Mouse (Mus musculus) gastrocnemius, postnatal 36 days (tissue): ENCODE measurements around the gene Cyp4f37. TPM values are rescaled to one million over a fixed set of nuclear protein-coding genes. Genes with fewer than 3 reads are reported as not detected.

Experiments used
- DNase-seq, 2 experiments: peaks; one replicate each; pipeline ENCODE4 v3.0.0; 2022
- intact Hi-C: fragments of 180-260 bp; cut with DNase I; formaldehyde crosslinking; loops from one replicate; pipeline ENCODE4 v1.15.1; 2025
- total RNA-seq, 2 experiments: library from RNA; stranded (reverse); gene quantifications; 2 replicates each; pipeline ENCODE4 v1.2.3; 2021

Gene Cyp4f37
- total RNA-seq, 2 experiments from 2014 or later = not detected

DNA sequence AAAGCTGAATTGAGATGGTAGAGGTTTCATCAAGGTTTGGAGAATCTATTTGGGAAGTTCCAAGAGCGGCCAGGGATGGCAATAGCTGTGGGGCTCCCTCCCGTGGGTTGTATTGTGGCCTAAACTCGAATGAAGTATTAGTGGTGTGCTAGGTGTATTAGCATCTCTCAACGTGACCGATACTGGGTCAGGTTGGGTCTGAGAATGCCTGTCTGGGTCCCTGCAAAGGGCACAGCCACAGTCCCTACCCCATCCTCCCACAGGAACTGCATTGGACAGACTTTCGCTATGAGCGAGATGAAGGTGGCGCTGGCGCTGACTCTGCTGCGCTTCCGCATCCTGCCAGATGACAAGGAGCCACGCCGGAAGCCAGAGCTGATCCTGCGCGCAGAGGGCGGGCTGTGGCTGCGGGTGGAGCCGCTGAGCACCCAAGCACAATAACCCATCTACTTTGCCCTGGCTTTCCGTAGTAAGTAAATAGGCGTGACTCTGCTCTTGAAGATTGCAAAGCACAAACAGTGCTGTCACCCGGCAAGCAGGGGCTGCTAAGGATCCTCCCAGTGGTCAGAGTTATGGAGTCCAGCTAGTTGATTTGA lies 55.0 kb downstream of the Cyp4f37 start:
- no peak for DNase-seq
- intact Hi-C loops = no loop called here

DNA sequence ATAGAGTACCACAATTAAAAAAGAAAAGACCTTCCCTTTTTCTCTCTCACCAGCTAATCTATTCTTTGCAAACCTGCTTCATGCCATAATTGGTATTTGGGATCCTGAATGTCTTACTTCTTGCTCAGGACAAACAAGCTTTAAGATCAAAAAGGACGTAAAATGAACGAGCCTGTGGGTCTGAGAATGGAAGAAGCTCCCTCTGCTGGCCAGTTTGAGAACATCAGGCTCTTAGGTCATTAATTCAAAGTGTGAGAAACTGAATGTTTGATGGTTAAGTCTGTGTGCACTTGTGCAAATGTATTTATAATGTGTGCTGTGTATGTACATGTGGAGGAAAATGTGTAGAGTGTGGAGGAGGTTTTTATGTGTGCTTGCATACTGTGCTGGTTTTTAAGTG lies 59.3 kb downstream of the Cyp4f37 start:
- intact Hi-C loops = loop anchor here (5.0 kb wide), 1 partner anchor 128 kb away; no protein-coding TSS in a partner anchor
- DNase-seq = no peak

DNA sequence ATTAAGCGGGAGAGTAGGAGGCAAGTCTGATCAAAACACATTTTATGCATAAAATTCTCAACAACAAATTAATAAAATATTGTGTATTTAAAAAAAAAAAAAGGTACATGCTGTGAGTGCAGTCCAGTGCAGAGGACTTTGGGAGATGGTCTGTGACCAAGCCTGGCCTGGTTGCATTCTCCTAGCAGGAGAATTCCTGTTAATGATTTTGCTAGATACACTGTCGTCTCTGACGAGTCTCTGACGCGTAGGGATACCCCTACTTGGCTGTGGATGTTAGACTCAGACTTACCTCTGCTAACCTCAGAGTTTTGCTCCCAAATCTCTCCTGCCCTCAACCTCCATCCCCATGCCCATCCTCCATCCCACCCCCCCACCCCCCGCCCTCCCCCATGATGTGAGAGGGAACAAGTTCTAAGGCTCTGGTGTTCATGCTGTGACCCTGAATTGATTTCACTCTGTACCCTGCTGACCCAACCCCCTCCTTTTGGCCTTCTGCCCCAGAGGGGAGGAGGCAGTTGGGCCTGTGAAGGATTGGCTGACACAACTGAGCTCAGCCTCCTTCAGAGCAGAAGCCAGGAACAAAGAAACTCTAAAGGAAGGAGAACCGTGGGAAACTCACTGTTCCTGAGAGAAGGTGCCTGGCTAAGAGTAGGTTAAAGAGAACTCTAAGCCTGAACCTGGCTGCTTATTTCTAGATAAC lies 64.1 kb downstream of the Cyp4f37 start, which contains the start of gene Cyp4f15:
Cyp4f15 (plus strand) TSS at position 580 of the 703 bp plus-strand sequence.
- no peak for DNase-seq
- intact Hi-C loops = no loop called here

Other genes with a start within 250 kb of the Cyp4f37 start
- gene Wiz, start 231.9 kb upstream of the Cyp4f37 start, total RNA-seq = 10 to 100 TPM; 11.2 to 11.6 TPM
- gene Rasal3, start 217.7 kb upstream of the Cyp4f37 start, total RNA-seq = 1 to 10 TPM in 1 of 2 experiments, under 1 TPM in 1; 0.76 to 2.0 TPM
- gene Pglyrp2, start 197.1 kb upstream of the Cyp4f37 start, total RNA-seq = under 1 TPM in 1 of 2 experiments, not detected in 1; 0.08 TPM
- 1 to 10 TPM in 1 of 2 experiments, under 1 TPM in 1; 0.72 to 1.5 TPM for gene Cyp4f39, start 168.6 kb upstream of the Cyp4f37 start, total RNA-seq
- 1 to 10 TPM; 1.5 to 3.0 TPM for gene Cyp4f17, start 115.3 kb upstream of the Cyp4f37 start, total RNA-seq
- 1 to 10 TPM in 1 of 2 experiments, under 1 TPM in 1; 0.96 to 1.6 TPM for gene Cyp4f16, start 84.8 kb upstream of the Cyp4f37 start, total RNA-seq
- gene Cyp4f40, start 37.6 kb downstream of the Cyp4f37 start, total RNA-seq = not detected
- gene Cyp4f15, start 64.3 kb downstream of the Cyp4f37 start, total RNA-seq = not detected
- 10 to 100 TPM; 16.9 to 21.8 TPM for gene Zfp871, start 167.0 kb downstream of the Cyp4f37 start, total RNA-seq
- under 1 TPM; 0.08 to 0.10 TPM for gene Zfp811, start 188.6 kb downstream of the Cyp4f37 start, total RNA-seq
- 1 to 10 TPM; 5.5 to 5.8 TPM for gene Zfp799, start 209.0 kb downstream of the Cyp4f37 start, total RNA-seq